Mouse (Mus musculus) limb, embryonic 11.5 days (tissue): ENCODE data around the gene Chtop. TPM values are rescaled to one million over a fixed set of nuclear protein-coding genes. Genes with fewer than 3 reads are reported as not detected.
A peak's percentile ranks its signal among the peaks of the same experiment; 100 is the strongest.

Experiments
- ATAC-seq: fragments of 200-750 bp; cut with Nextera tagmentation; 2 replicates; pipeline ENCODE4 v1.8.0; 2017; ENCODE audit warnings: low read depth; ENCODE audit not compliant: insufficient number of reproducible peaks, low FRiP score, low TSS enrichment
- DNase-seq: peaks from one replicate; pipeline ENCODE4 v3.0.0-alpha.2; 2015; ENCODE audit warnings: low spot score
- H3K27ac ChIP-seq: fragments of 300-500 bp; sonication (generic); replicated peaks from 2 replicates; pipeline ENCODE4 v1.5.1; 2014; ENCODE audit warnings: low read depth, mild to moderate bottlenecking, low read length
- H3K27me3 ChIP-seq: fragments of 300-500 bp; sonication (generic); 2 replicates; pipeline ENCODE4 v1.6.1; 2014; ENCODE audit warnings: mild to moderate bottlenecking, low read length, mixed read lengths; ENCODE audit not compliant: control insufficient read depth, insufficient read depth
- H3K36me3 ChIP-seq: fragments of 300-500 bp; sonication (generic); 2 replicates; pipeline ENCODE4 v1.6.1; 2014; ENCODE audit warnings: mild to moderate bottlenecking, low read length, moderate library complexity, mixed read lengths; ENCODE audit not compliant: control insufficient read depth, insufficient read depth
- H3K4me1 ChIP-seq: fragments of 300-500 bp; sonication (generic); 2 replicates; pipeline ENCODE4 v1.6.1; 2014; ENCODE audit warnings: low read length, mixed read lengths; ENCODE audit not compliant: control insufficient read depth, insufficient read depth
- H3K4me2 ChIP-seq: fragments of 300-500 bp; sonication (generic); 2 replicates; pipeline ENCODE4 v1.6.1; 2014; ENCODE audit warnings: low read depth, mild to moderate bottlenecking, moderate library complexity; ENCODE audit not compliant: severe bottlenecking
- H3K4me3 ChIP-seq: fragments of 300-500 bp; sonication (generic); 2 replicates; pipeline ENCODE4 v1.5.1; 2014; ENCODE audit warnings: low read depth, low read length
- H3K9ac ChIP-seq: fragments of 300-500 bp; sonication (generic); 2 replicates; pipeline ENCODE4 v1.6.1; 2014; ENCODE audit warnings: mild to moderate bottlenecking, low read length
- H3K9me3 ChIP-seq: fragments of 300-500 bp; sonication (generic); 2 replicates; pipeline ENCODE4 v1.6.1; 2016; ENCODE audit warnings: low read length; ENCODE audit not compliant: control insufficient read depth
- WGBS: fragments of 180-500 bp; shearing (Covaris S2); extraction: QIAGEN DNeasy Blood & Tissue Kit; methylation state at CpG from one replicate; pipeline ENCODE4 v1.1.7; 2014; 5-methylcytosine and 5-hydroxymethylcytosine counted together
- polyA plus RNA-seq: library from polyadenylated mRNA; unstranded; fragments of >200 nt; fragmentation: Nextera tagmentation; extraction: Ambion mirVana; gene quantifications from 2 replicates; pipeline ENCODE4 v1.2.1, GENCODE M21; 2014

The Chtop gene
- polyA plus RNA-seq, 1 experiment from 2014 or later = 125 TPM

DNA sequence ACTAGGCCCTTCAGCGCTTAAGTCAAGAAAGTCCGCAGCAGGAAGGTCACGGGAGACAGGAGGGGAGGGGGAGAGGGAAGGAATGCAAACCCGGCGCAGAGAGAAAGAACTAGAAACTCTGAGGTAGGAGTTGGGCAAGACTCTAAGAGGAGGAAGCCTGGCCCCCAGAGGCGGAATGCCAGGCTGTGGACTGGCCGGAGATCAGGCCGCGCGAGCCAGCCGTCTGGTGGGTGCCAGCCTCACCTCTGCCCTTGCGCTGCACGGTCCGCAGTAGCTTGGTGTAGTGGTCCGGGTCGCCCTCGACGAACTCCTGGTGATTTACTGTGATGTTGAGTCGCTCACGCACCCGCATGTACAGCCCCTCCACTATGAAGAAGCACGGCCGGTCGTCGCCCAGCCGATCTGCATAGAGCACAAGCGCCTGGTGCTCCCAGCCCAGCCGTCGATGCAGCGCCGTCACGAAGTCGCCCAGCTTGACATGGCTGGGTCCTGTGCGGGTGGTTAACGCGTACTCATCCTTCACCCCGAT, 44.7 kb downstream of the Chtop start:
- peaks cover 41% of the 10 kb centered on the region for H3K27me3 ChIP-seq
- no peaks in the 10 kb centered on the region for H3K4me1 ChIP-seq
- H3K4me3 ChIP-seq = peak overlapping the region; percentile 43
- no peak overlapping the region for H3K27ac ChIP-seq
- 0 out of 2 replicates have a peak overlapping the region, but pooled peaks have one; percentile 47 for H3K9ac ChIP-seq
- H3K4me2 ChIP-seq = peak overlapping the region; percentile 75
- H3K36me3 ChIP-seq = no peaks in the 10 kb centered on the region
- WGBS = 11% methylated on average over 37 of the region's 37 CpGs
- no peaks in the 10 kb centered on the region for H3K9me3 ChIP-seq
- DNase-seq (no peak), ATAC-seq (peak; percentile 28; the same call in 1 of the 2 replicates)

DNA sequence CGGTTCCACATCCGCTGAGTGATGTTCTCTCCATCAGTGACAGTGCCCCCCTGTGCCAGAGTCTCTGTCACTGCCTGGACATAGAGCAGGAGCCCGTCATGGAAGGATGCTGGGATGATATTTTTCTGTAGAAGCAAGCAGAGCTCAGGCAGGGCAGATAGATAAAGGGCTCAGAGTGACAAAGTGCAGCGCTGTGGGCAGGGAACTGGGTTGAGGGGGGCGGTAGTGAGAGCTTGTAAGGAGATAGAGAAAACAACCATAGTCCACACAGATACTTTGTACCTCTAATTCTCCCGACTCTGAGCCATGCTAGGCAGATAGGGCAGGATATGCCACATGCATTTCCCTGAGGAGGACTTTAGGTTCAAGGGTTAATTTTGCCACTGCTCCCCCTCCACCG, 46.7 kb downstream of the Chtop start:
- 33% methylated on average over 7 of the region's 7 CpGs for WGBS
- Histone ChIP-seq H3K27me3 (peaks cover 41% of the 10 kb centered on the region), H3K4me1 (no peaks in the 10 kb centered on the region), H3K9me3 (no peaks in the 10 kb centered on the region), H3K4me2 (no peak overlapping the region), H3K36me3 (no peaks in the 10 kb centered on the region), H3K4me3 (no peak overlapping the region), H3K27ac (no peak overlapping the region), H3K9ac (no peak overlapping the region; the same call in 1 of the 2 replicates)
- ATAC-seq (no peak), DNase-seq (no peak)

DNA sequence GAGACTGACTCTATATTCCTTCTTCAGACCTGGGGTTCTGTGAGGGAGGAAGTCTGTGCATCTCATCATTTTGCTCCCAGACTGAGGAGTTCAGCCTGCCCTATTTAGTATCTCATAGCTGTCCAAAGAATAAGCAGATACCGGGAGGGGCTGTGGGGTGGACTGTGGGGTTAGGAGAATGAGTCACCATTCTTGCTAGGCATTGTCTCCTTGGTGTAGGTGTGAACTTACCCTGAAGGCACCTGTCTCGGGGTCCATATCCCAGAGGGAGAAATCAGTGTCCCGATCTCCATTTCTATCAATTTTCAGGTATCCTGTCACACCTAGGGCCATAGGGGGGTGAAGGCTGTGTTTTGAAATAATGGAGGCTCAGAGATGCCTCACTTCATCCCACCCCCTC, 47.4 kb downstream of the Chtop start:
- no peak overlapping the region for H3K4me3 ChIP-seq
- 87% methylated on average over 3 of the region's 3 CpGs for WGBS
- ATAC-seq = no peak
- no peak for DNase-seq
- H3K36me3 ChIP-seq = no peaks in the 10 kb centered on the region
- no peak overlapping the region for H3K9ac ChIP-seq
- H3K27me3 ChIP-seq = peaks cover 41% of the 10 kb centered on the region
- H3K9me3 ChIP-seq = no peaks in the 10 kb centered on the region
- no peak overlapping the region for H3K4me2 ChIP-seq
- no peak overlapping the region for H3K27ac ChIP-seq
- no peaks in the 10 kb centered on the region for H3K4me1 ChIP-seq

- no peak overlapping the region for H3K4me2 ChIP-seq
- ATAC-seq (no peak), DNase-seq (no peak)
- no peaks in the 10 kb centered on the region for H3K36me3 ChIP-seq
- H3K9me3 ChIP-seq = no peaks in the 10 kb centered on the region
- no peak overlapping the region for H3K4me3 ChIP-seq
- H3K9ac ChIP-seq = no peak overlapping the region
- 68% methylated on average over 5 of the region's 5 CpGs for WGBS
- no peaks in the 10 kb centered on the region for H3K4me1 ChIP-seq
- H3K27me3 ChIP-seq = peaks cover 33% of the 10 kb centered on the region
- no peak overlapping the region for H3K27ac ChIP-seq
These were observed 49.0 kb downstream of the Chtop start for GRCm38 (mm10) chr3:90460315-90460714.

GRCm38 (mm10) chr3:90459727-90460126, 49.6 kb downstream of the Chtop start:
- no peak overlapping the region for H3K27ac ChIP-seq
- ATAC-seq (no peak), DNase-seq (no peak)
- H3K9ac ChIP-seq = no peak overlapping the region
- H3K36me3 ChIP-seq = no peaks in the 10 kb centered on the region
- no peaks in the 10 kb centered on the region for H3K4me1 ChIP-seq
- WGBS = 78% methylated on average over 9 of the region's 9 CpGs
- no peaks in the 10 kb centered on the region for H3K9me3 ChIP-seq
- peaks cover 28% of the 10 kb centered on the region for H3K27me3 ChIP-seq
- H3K4me2 ChIP-seq = no peak overlapping the region
- H3K4me3 ChIP-seq = no peak overlapping the region

DNA sequence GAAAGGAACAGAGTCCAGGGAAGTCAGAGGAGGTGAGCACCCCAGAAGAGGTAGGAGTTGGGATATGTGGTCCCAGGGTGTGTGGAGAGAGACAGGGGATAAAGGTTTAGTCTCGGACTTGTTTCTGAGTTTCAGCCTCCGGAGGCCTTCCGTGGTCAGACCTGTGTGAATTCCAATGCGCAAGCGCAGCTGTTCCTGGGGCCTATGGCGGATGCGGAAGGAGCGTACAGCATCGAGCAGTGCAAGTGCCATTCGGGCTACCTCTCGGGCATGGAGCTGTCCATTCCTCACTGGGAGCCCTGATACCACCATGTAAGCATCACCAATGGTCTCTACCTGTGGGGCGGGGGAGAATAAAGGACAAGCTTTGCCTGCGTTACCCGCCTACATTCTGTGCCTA, 54.4 kb downstream of the Chtop start:
- Histone ChIP-seq H3K27me3 (no peaks in the 10 kb centered on the region), H3K9ac (no peak overlapping the region), H3K4me2 (no peak overlapping the region), H3K36me3 (no peaks in the 10 kb centered on the region), H3K27ac (no peak overlapping the region), H3K4me3 (no peak overlapping the region), H3K4me1 (0 out of 2 replicates have a peak, but pooled peaks cover 2% of the 10 kb centered on the region), H3K9me3 (no peaks in the 10 kb centered on the region)
- WGBS = 87% methylated on average over 14 of the region's 14 CpGs
- ATAC-seq (no peak), DNase-seq (no peak)

DNA sequence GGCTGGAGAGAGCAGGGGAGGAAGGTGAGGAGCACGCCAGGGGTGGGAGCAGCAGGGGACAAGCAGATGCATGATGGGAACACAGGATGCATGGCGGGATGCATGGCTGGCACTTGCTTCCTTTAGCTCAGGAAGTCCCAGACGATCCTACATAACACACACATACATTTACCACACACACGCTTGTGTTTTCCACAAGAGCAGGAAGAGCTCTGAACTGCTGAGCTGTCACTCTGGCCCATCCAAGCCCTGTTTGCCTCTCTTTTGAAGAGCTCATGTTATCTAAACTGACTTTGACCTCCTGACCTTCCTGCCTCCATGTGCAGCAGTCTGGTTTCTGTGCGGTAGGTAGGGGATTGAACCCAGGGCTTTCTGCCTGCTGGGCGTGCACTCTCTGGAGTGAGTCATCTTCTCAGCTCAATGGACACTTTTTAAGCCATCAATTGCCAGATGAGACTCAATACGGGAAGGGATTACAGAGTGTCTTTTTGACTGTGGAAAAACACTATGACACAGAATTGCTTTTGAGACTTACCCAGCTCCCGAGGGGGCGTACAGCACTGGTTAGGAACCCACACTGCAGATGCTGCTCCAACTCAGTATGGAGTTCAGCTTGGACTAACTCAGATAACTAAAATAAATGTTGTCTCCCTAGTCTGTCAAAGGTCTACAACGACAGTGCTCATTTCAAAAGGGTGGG, 57.8 kb downstream of the Chtop start:
- H3K27ac ChIP-seq = no peak overlapping the region
- H3K4me3 ChIP-seq = no peak overlapping the region
- no peak overlapping the region for H3K4me2 ChIP-seq
- 55% methylated on average over 10 of the region's 10 CpGs for WGBS
- peaks cover 6% of the 10 kb centered on the region; the same call in 1 of the 2 replicates for H3K4me1 ChIP-seq
- no peak for DNase-seq
- H3K9me3 ChIP-seq = no peaks in the 10 kb centered on the region
- H3K36me3 ChIP-seq = no peaks in the 10 kb centered on the region
- no peak overlapping the region for H3K9ac ChIP-seq
- no peak for ATAC-seq
- H3K27me3 ChIP-seq = no peaks in the 10 kb centered on the region

- no peak for DNase-seq
- Histone ChIP-seq H3K4me1 (peaks cover 6% of the 10 kb centered on the region; the same call in 1 of the 2 replicates), H3K27ac (no peak overlapping the region), H3K36me3 (no peaks in the 10 kb centered on the region), H3K4me3 (no peak overlapping the region), H3K27me3 (no peaks in the 10 kb centered on the region), H3K9ac (0 out of 2 replicates have a peak overlapping the region, but pooled peaks have one; percentile 7), H3K9me3 (no peaks in the 10 kb centered on the region), H3K4me2 (no peak overlapping the region)
- no peak for ATAC-seq
- WGBS = 25% methylated on average over 12 of the region's 12 CpGs
These were observed 58.4 kb downstream of the Chtop start for GRCm38 (mm10) chr3:90450874-90451273.
